Mouse (Mus musculus) adrenal gland, adult 8-10 months (tissue): ENCODE measurements around the gene Plcxd2. TPM values are rescaled to one million over a fixed set of nuclear protein-coding genes. Genes with fewer than 3 reads are reported as not detected.

Experiments used
- DNase-seq: peaks from one replicate; pipeline ENCODE4 v3.0.0; 2022
- total RNA-seq, 4 experiments: library from RNA; stranded (reverse); gene quantifications; 2 replicates each; pipeline ENCODE4 v1.2.4; 2022

The Plcxd2 gene
- 1 to 10 TPM in 1 of 4 experiments, under 1 TPM in 3; 0.59 to 2.6 (median 0.85) TPM for total RNA-seq

- peak; percentile 93 for DNase-seq
Observed at GRCm38 (mm10) chr16:46010153-46010905, at the start of gene Plcxd2. Gene Plcxd2 (minus strand): TSS chr16:46010218.

- DNase-seq, result no peak
Observed at GRCm38 (mm10) chr16:46046906-46047305, 36.9 kb upstream of the Plcxd2 start.

GRCm38 (mm10) chr16:46036261-46036660 is 26.2 kb upstream of the Plcxd2 start:
- no peak for DNase-seq

GRCm38 (mm10) chr16:46033896-46034295 is 23.9 kb upstream of the Plcxd2 start:
- no peak for DNase-seq

GRCm38 (mm10) chr16:46022958-46023491 is 13.0 kb upstream of the Plcxd2 start:
- DNase-seq, result no peak

GRCm38 (mm10) chr16:46022189-46022928 is 12.3 kb upstream of the Plcxd2 start:
- peak; percentile 13 for DNase-seq

- DNase-seq, result no peak
Observed at GRCm38 (mm10) chr16:46021302-46021701, 11.3 kb upstream of the Plcxd2 start.

- no peak for DNase-seq
Observed at GRCm38 (mm10) chr16:46020396-46020795, 10.4 kb upstream of the Plcxd2 start.

- DNase-seq, result peak; percentile 14
Observed at GRCm38 (mm10) chr16:46019799-46020198, 9.8 kb upstream of the Plcxd2 start.

GRCm38 (mm10) chr16:46019359-46019758 is 9.3 kb upstream of the Plcxd2 start:
- DNase-seq, result no peak

GRCm38 (mm10) chr16:46011696-46012095 is 1.7 kb upstream of the Plcxd2 start:
- DNase-seq, result no peak

GRCm38 (mm10) chr16:46010906-46011220 is 845 bp upstream of the Plcxd2 start:
- no peak for DNase-seq

- DNase-seq, result peak; percentile 11
Observed at GRCm38 (mm10) chr16:46009717-46010116, 301 bp downstream of the Plcxd2 start.

- no peak for DNase-seq
Observed at GRCm38 (mm10) chr16:46008766-46009165, 1.3 kb downstream of the Plcxd2 start.

- DNase-seq, result no peak
Observed at GRCm38 (mm10) chr16:46008036-46008605, 1.9 kb downstream of the Plcxd2 start.

- no peak for DNase-seq
Observed at GRCm38 (mm10) chr16:46006261-46006660, 3.8 kb downstream of the Plcxd2 start.

GRCm38 (mm10) chr16:46001550-46002166 is 8.4 kb downstream of the Plcxd2 start:
- no peak for DNase-seq

- DNase-seq, result no peak
Observed at GRCm38 (mm10) chr16:46000976-46001375, 9.0 kb downstream of the Plcxd2 start.

- no peak for DNase-seq
Observed at GRCm38 (mm10) chr16:45999374-46000191, 10.4 kb downstream of the Plcxd2 start.

GRCm38 (mm10) chr16:45998231-45998630 is 11.8 kb downstream of the Plcxd2 start:
- no peak for DNase-seq

- DNase-seq, result no peak
Observed at GRCm38 (mm10) chr16:45990901-45991676, 18.9 kb downstream of the Plcxd2 start.
